Mouse (Mus musculus): ENCODE data around the gene Kctd4.
A peak's percentile ranks its signal among the peaks of the same experiment; 100 is the strongest.

Kctd4 gene

DNA sequence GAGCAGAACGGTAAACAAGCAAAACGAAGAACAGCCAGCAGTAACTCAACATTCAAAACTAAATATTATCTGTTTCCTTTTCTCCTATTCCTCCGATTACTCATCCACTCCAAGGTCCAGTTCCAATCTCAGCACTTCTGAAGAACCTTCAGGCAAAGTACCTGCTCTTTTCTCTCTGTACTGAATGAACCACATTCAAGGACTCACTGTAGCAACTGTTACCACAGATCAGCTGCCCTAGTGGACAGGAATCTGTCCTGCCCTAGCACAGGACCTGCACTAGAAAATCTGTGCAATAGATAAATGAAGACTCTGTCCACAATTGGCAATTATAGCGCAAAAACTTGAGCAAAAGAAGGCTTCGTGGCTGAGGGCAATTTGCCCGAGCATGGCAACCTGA, 36.1 kb downstream of the Kctd4 start:
- DNase-seq (ENCODE audit: low read depth, low spot score), result no peak

GRCm38 (mm10) chr14:75992371-75992770, 37.6 kb downstream of the Kctd4 start:
- no peak for DNase-seq (ENCODE audit: low read depth, low spot score)

GRCm38 (mm10) chr14:75998082-75998481, 43.3 kb downstream of the Kctd4 start:
- DNase-seq (ENCODE audit: low read depth, low spot score), result no peak

DNA sequence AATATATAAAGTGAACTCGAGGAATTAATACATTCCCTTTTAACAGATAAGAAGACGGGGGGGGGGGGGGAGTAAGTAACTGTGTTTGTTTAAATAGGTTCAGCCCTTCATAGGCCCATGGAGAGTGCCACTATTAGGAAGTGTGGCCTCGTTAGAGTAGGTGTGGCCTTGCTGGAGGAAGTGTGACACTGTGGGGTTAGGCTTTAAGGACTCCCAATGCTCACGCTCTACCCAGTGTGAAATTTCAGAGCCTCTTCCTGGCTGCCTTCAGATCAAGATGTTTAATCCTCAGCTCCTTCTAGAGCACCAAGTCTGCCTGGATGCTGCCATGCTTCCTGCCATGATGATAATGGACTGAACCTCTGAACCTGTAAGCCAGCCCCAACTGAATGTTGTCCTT, 47.0 kb downstream of the Kctd4 start:
- peak; percentile 38 for DNase-seq (ENCODE audit: low read depth, low spot score)

GRCm38 (mm10) chr14:76005011-76005410, 50.2 kb downstream of the Kctd4 start:
- no peak for DNase-seq (ENCODE audit: low read depth, low spot score)

GRCm38 (mm10) chr14:76008174-76008573, 53.4 kb downstream of the Kctd4 start:
- DNase-seq (ENCODE audit: low read depth, low spot score), result no peak

DNA sequence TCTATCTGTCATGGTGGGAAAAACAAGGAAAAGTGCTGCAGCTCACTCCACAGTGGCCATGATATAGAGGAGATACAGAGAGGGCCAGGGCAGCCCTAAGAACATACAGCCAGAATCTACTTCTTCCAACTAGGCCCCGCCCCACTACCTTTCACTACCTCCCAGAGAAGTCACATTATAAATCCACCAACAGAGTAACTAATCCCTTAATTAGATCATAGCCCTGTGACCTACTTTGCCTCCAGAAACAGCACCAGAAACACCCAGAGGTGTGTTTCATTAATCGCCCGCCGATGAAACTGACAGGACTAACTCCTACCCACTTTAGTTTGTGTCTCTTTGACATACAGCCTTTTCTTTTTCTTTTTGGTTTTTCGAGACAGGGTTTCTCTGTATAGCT, 54.4 kb downstream of the Kctd4 start:
- DNase-seq (ENCODE audit: low read depth, low spot score), result peak; percentile 38

DNA sequence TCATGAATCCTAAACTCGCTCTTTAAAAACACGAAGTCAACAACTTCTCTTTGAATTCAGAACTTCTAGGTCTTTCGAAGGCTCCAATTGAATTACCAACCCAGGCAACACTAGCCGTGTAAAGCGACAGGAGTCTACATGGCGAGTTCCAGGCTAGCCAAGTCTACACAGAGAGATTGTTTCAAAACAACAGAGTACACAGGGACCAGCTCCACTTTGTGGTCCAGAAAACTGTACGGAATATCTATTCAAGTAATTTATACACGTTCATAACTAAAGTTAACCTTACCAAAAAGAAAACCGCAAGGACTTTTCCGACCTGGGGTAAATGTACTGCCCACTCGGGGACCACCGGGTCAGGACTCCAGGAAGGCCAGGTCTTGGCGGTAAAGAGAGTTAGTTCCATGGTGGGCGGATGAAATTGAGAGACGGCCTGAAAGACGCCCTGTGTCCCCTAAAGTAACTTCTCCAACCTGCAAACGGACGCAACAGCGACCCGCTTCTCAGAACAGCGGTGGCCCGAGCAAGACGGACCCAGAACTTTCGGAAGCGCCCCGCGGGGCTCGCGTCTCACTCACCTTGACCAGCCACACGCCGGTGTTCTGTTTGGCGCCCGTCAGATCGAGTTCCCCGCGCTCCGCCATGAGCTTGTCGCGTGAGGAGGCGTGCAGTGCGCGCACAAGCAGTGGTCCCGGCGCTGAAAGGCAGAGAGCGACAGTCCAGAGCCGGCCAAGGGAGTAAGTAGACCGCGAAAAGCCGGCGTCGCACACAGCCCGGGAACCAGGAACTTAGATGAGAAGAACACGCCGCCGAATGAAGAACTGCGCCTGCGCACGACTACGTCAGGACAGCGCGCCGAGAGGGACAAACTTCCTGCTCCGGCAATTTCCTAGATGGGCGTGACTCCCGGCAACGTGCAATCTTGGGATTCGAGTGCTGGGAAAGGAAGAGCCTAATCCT, 55.6 kb downstream of the Kctd4 start, which contains the start of gene Gtf2f2:
TSS of gene Gtf2f2 (minus strand) at position 764 of the 960 bp plus-strand sequence.
- DNase-seq (ENCODE audit: low read depth, low spot score), result peak; percentile 93

DNA sequence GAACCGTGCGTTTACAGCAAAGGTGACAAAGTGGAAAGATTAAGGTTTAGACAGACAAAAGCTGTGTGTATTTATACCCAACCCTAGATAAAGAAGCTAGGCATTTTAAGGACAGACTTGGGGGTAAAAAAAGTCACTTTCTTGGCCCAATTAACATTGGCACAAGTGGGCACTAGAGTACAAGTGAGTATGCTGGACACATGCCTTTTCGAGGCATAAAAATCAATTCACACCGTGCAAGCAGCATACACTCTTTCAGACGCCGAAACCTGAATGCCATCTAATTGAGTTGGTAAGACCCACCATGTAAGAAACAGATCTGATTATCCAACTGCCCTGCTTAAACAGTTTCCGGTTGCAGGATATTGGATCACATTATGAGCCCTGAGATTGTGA, 56.3 kb downstream of the Kctd4 start:
- no peak for DNase-seq (ENCODE audit: low read depth, low spot score)

DNA sequence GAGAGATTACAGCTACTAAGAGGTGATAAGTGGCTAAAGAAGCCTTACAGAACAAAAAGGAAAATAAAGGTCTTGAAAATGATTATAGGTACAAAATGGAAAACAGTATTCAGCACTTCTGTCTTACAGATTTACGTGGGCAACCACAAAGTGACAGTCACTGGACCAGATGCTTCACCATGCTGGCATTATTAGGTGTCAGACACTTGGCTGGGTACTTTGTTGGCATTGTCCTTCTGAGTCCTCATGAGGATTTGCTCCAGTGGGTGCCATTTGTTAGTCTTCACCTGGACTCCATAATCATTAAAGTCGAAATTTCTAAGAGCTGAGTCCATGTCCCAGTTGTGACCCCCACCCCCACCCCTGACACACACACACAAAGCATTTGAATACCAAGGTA, 59.5 kb downstream of the Kctd4 start:
- DNase-seq (ENCODE audit: low read depth, low spot score), result no peak
